Mouse (Mus musculus) ES-Bruce4 (cell line): ENCODE measurements around the gene Ksr1.

Experiments used
- CTCF ChIP-seq: IDR thresholded peaks from one replicate; pipeline ENCODE4 v1.8.1; 2011; ENCODE audit warnings: low read depth, low read length
- EP300 ChIP-seq: IDR thresholded peaks from 2 replicates; pipeline ENCODE4 v1.6.1; 2011; ENCODE audit warnings: low read depth, low read length; ENCODE audit not compliant: insufficient read depth
- POLR2A ChIP-seq: IDR thresholded peaks from one replicate; pipeline ENCODE4 v1.8.1; 2011; ENCODE audit warnings: low read length; ENCODE audit not compliant: insufficient read depth

DNA sequence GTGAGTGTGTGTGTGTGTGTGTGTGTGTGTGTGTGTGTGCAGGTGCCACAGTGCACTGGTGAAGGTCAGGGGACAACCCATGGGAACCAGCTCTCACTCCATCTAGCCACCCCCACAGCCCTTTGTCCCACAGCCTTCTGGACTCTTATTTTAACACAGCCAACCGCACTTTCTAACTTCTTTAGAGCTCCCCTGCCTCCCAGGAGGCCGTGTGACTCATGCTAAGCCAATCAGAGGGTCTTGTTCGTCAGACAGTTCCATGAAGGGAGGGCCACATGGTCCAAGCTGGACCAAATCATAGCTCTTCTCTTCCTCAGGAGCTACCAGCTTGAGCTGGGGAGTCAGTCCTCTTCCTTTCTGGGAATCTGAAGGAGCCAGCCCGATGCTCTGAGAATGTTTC is 41.1 kb upstream of the Ksr1 start:
- no peak for TF ChIP-seq EP300
- no peak for TF ChIP-seq CTCF
- TF ChIP-seq POLR2A, result no peak
